Mouse (Mus musculus): ENCODE data around the gene Nat14. TPM values are rescaled to one million over a fixed set of nuclear protein-coding genes. Genes with fewer than 3 reads are reported as not detected.

Gene Nat14
- polyA plus RNA-seq, 1 experiment from 2014 or later: 8.3 TPM

GRCm38 (mm10) chr7:4937392-4937791 lies 15.6 kb downstream of the Nat14 start:
- DNase-seq (ENCODE audit: extremely low spot score, low spot score): no peak
- Histone ChIP-seq H3K4me3 (no peak overlapping the region), H3K4me1 (no peaks in the 10 kb centered on the region), H3K27me3 (ENCODE audit: poor library complexity, severe bottlenecking) (no peaks in the 10 kb centered on the region), H3K27ac (no peak overlapping the region), H3K36me3 (replicated peaks) (no peaks in the 10 kb centered on the region), H3K9me3 (peaks cover 9% of the 10 kb centered on the region)
- 88% methylated on average over 11 of the region's 11 CpGs for WGBS

- no peaks in the 10 kb centered on the region for H3K27me3 ChIP-seq (ENCODE audit: poor library complexity, severe bottlenecking)
- H3K36me3 ChIP-seq (replicated peaks): no peaks in the 10 kb centered on the region
- H3K4me3 ChIP-seq: no peak overlapping the region
- peak; percentile 68 for DNase-seq (ENCODE audit: extremely low spot score, low spot score)
- H3K27ac ChIP-seq: no peak overlapping the region
- peaks cover 4% of the 10 kb centered on the region for H3K4me1 ChIP-seq
- peaks cover 9% of the 10 kb centered on the region for H3K9me3 ChIP-seq
- WGBS: 35% methylated on average over 2 of the region's 2 CpGs
Observed at GRCm38 (mm10) chr7:4938456-4938855, 16.6 kb downstream of the Nat14 start.

- WGBS: 20% methylated on average over 9 of the region's 9 CpGs
- Histone ChIP-seq H3K36me3 (replicated peaks) (no peaks in the 10 kb centered on the region), H3K27me3 (ENCODE audit: poor library complexity, severe bottlenecking) (no peaks in the 10 kb centered on the region), H3K9me3 (no peaks in the 10 kb centered on the region; the same call in 1 of the 2 replicates), H3K4me1 (peaks cover 7% of the 10 kb centered on the region), H3K27ac (no peak overlapping the region), H3K4me3 (no peak overlapping the region)
- peak; percentile 81 for DNase-seq (ENCODE audit: extremely low spot score, low spot score)
Observed at GRCm38 (mm10) chr7:4940068-4940479, 18.2 kb downstream of the Nat14 start.

- no peak overlapping the region for H3K27ac ChIP-seq
- no peak overlapping the region for H3K4me3 ChIP-seq
- H3K27me3 ChIP-seq (ENCODE audit: poor library complexity, severe bottlenecking): no peaks in the 10 kb centered on the region
- no peak for DNase-seq (ENCODE audit: extremely low spot score, low spot score)
- H3K4me1 ChIP-seq: peaks cover 7% of the 10 kb centered on the region
- H3K9me3 ChIP-seq: no peaks in the 10 kb centered on the region; the same call in 1 of the 2 replicates
- H3K36me3 ChIP-seq (replicated peaks): no peaks in the 10 kb centered on the region
- 61% methylated on average over 5 of the region's 5 CpGs for WGBS
Observed at GRCm38 (mm10) chr7:4942673-4943072, 20.8 kb downstream of the Nat14 start.

GRCm38 (mm10) chr7:4943223-4943815 lies 21.5 kb downstream of the Nat14 start:
- Histone ChIP-seq H3K4me1 (peaks cover 7% of the 10 kb centered on the region), H3K27me3 (ENCODE audit: poor library complexity, severe bottlenecking) (no peaks in the 10 kb centered on the region), H3K36me3 (replicated peaks) (no peaks in the 10 kb centered on the region), H3K9me3 (no peaks in the 10 kb centered on the region; the same call in 1 of the 2 replicates), H3K27ac (peak overlapping the region; percentile 64), H3K4me3 (peak overlapping the region; percentile 44)
- peak; percentile 87 for DNase-seq (ENCODE audit: extremely low spot score, low spot score)
- 17% methylated on average over 15 of the region's 15 CpGs for WGBS

GRCm38 (mm10) chr7:4947855-4948254 lies 26.0 kb downstream of the Nat14 start:
- no peaks in the 10 kb centered on the region for H3K36me3 ChIP-seq (replicated peaks)
- WGBS: 51% methylated on average over 2 of the region's 2 CpGs
- no peak for DNase-seq (ENCODE audit: extremely low spot score, low spot score)
- H3K4me1 ChIP-seq: peaks cover 7% of the 10 kb centered on the region
- H3K27ac ChIP-seq: no peak overlapping the region
- H3K4me3 ChIP-seq: no peak overlapping the region
- H3K9me3 ChIP-seq: no peaks in the 10 kb centered on the region; the same call in 1 of the 2 replicates
- H3K27me3 ChIP-seq (ENCODE audit: poor library complexity, severe bottlenecking): no peaks in the 10 kb centered on the region

GRCm38 (mm10) chr7:4948386-4948785 lies 26.6 kb downstream of the Nat14 start:
- H3K9me3 ChIP-seq: no peaks in the 10 kb centered on the region; the same call in 1 of the 2 replicates
- H3K4me1 ChIP-seq: peaks cover 3% of the 10 kb centered on the region
- no peaks in the 10 kb centered on the region for H3K36me3 ChIP-seq (replicated peaks)
- WGBS: 86% methylated on average over 6 of the region's 6 CpGs
- no peak overlapping the region for H3K4me3 ChIP-seq
- H3K27me3 ChIP-seq (ENCODE audit: poor library complexity, severe bottlenecking): no peaks in the 10 kb centered on the region
- DNase-seq (ENCODE audit: extremely low spot score, low spot score): no peak
- no peak overlapping the region for H3K27ac ChIP-seq

GRCm38 (mm10) chr7:4950561-4951342 lies 28.9 kb downstream of the Nat14 start:
- H3K9me3 ChIP-seq: no peaks in the 10 kb centered on the region
- H3K4me3 ChIP-seq: no peak overlapping the region
- DNase-seq (ENCODE audit: extremely low spot score, low spot score): no peak
- no peaks in the 10 kb centered on the region for H3K27me3 ChIP-seq (ENCODE audit: poor library complexity, severe bottlenecking)
- no peak overlapping the region for H3K27ac ChIP-seq
- WGBS: 86% methylated on average over 19 of the region's 19 CpGs
- no peaks in the 10 kb centered on the region for H3K36me3 ChIP-seq (replicated peaks)
- no peaks in the 10 kb centered on the region for H3K4me1 ChIP-seq

- no peak for DNase-seq (ENCODE audit: extremely low spot score, low spot score)
- H3K4me1 ChIP-seq: no peaks in the 10 kb centered on the region
- H3K36me3 ChIP-seq (replicated peaks): no peaks in the 10 kb centered on the region
- no peaks in the 10 kb centered on the region for H3K9me3 ChIP-seq
- H3K27ac ChIP-seq: no peak overlapping the region
- no peaks in the 10 kb centered on the region for H3K27me3 ChIP-seq (ENCODE audit: poor library complexity, severe bottlenecking)
- H3K4me3 ChIP-seq: no peak overlapping the region
- 35% methylated on average over 10 of the region's 10 CpGs for WGBS
Observed at GRCm38 (mm10) chr7:4953815-4954445, 32.1 kb downstream of the Nat14 start.

GRCm38 (mm10) chr7:4957361-4957760 lies 35.5 kb downstream of the Nat14 start:
- WGBS: 88% methylated on average over 10 of the region's 10 CpGs
- Histone ChIP-seq H3K9me3 (no peaks in the 10 kb centered on the region), H3K4me3 (no peak overlapping the region), H3K27me3 (ENCODE audit: poor library complexity, severe bottlenecking) (no peaks in the 10 kb centered on the region), H3K4me1 (no peaks in the 10 kb centered on the region), H3K27ac (no peak overlapping the region), H3K36me3 (replicated peaks) (no peaks in the 10 kb centered on the region)
- no peak for DNase-seq (ENCODE audit: extremely low spot score, low spot score)

GRCm38 (mm10) chr7:4963527-4963926 lies 41.7 kb downstream of the Nat14 start:
- peaks cover 7% of the 10 kb centered on the region for H3K4me1 ChIP-seq
- no peaks in the 10 kb centered on the region for H3K27me3 ChIP-seq (ENCODE audit: poor library complexity, severe bottlenecking)
- H3K9me3 ChIP-seq: no peaks in the 10 kb centered on the region
- WGBS: 80% methylated on average over 5 of the region's 5 CpGs
- no peaks in the 10 kb centered on the region for H3K36me3 ChIP-seq (replicated peaks)
- H3K27ac ChIP-seq: no peak overlapping the region
- no peak for DNase-seq (ENCODE audit: extremely low spot score, low spot score)
- H3K4me3 ChIP-seq: no peak overlapping the region

GRCm38 (mm10) chr7:4964272-4964671 lies 42.4 kb downstream of the Nat14 start, which contains the start of gene Sbk2:
Gene Sbk2, minus strand, starts transcription at chr7:4964406.
- no peak within 1 kb of the TSS for H3K27ac ChIP-seq
- peaks cover 7% of the 10 kb centered on the region for H3K4me1 ChIP-seq
- H3K36me3 ChIP-seq (replicated peaks): no peaks in the 10 kb centered on the region
- H3K27me3 ChIP-seq (ENCODE audit: poor library complexity, severe bottlenecking): no peaks in the 10 kb centered on the region
- peak; percentile 55 for DNase-seq (ENCODE audit: extremely low spot score, low spot score)
- H3K9me3 ChIP-seq: no peaks in the 10 kb centered on the region
- WGBS: 8% methylated on average over 10 of the region's 10 CpGs
- peak within 1 kb of the TSS; percentile 19 for H3K4me3 ChIP-seq

- Histone ChIP-seq H3K36me3 (replicated peaks) (no peaks in the 10 kb centered on the region), H3K4me3 (no peak overlapping the region), H3K4me1 (peaks cover 7% of the 10 kb centered on the region), H3K27ac (no peak overlapping the region), H3K27me3 (ENCODE audit: poor library complexity, severe bottlenecking) (no peaks in the 10 kb centered on the region), H3K9me3 (no peaks in the 10 kb centered on the region)
- DNase-seq (ENCODE audit: extremely low spot score, low spot score): no peak
- WGBS: 81% methylated on average over 5 of the region's 5 CpGs
Observed at GRCm38 (mm10) chr7:4964988-4965387, 43.2 kb downstream of the Nat14 start.
